Mouse (Mus musculus): ENCODE data around the gene Pkib. TPM values are rescaled to one million over a fixed set of nuclear protein-coding genes. Genes with fewer than 3 reads are reported as not detected.

Gene Pkib
- total and polyA plus RNA-seq, 3 experiments, result not detected

DNA sequence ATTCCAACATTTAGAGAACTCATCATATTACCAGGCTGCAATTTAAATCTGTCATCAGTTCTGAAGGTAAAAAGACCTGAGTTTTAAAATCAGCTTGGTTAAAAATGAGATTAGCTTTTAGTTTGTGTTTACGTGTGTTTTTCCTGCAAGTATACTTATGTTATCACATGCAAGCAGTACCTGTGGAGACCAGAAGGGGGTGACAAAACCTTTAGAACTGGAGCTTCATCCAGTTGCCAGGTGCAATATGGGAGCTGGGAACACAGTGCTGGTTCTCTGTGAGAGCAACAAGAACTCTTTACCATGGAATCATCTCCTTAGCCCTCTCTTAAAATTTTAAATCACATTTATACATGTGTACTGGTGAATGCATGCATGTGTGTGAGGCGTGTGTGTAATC lies 1.2 kb upstream of the Pkib start:
- Histone ChIP-seq H3K27me3 (ENCODE audit: control insufficient read depth in 1 of 2, insufficient read depth in 2 of 2, low read length in 2 of 2) (no peaks in the 10 kb centered on the region; a peak in 1 of 4 replicates), H3K4me3 (ENCODE audit: control insufficient read depth in 1 of 2, insufficient read depth in 1 of 2, low read depth in 2 of 2, low read length in 2 of 2) (no peak overlapping the region), H3K4me1 (ENCODE audit: control insufficient read depth in 1 of 2, insufficient read depth in 2 of 2, low read length in 2 of 2) (no peaks in the 10 kb centered on the region), H3K9me3 (replicated peaks; ENCODE audit: insufficient read depth, low read length) (no peaks in the 10 kb centered on the region), H3K79me2 (ENCODE audit: control insufficient read depth, insufficient read depth, low read length, poor library complexity) (no peaks in the 10 kb centered on the region), H3K9ac (ENCODE audit: control insufficient read depth, low read depth, low read length, poor library complexity, severe bottlenecking) (no peak overlapping the region), H3K36me3 (ENCODE audit: control insufficient read depth in 1 of 2, insufficient read depth in 2 of 2, low read length in 2 of 2) (no peaks in the 10 kb centered on the region), H3K27ac (ENCODE audit: control insufficient read depth, low read depth, low read length) (no peak overlapping the region)
- no peak for TF ChIP-seq MAFK (IDR thresholded peaks at IDR 0.05; ENCODE audit: borderline replicate concordance, low read depth, low read length)
- TF ChIP-seq HCFC1 (IDR thresholded peaks at IDR 0.05; ENCODE audit: low read depth, low read length), result no peak
- no peak for TF ChIP-seq SMC3 (IDR thresholded peaks at IDR 0.05; ENCODE audit: low read depth, low read length)
- TF ChIP-seq CTCF (IDR thresholded peaks at IDR 0.05 in 2 of 3, conservative IDR thresholded peaks at IDR 0.05 in 1 of 3; ENCODE audit: control insufficient read depth in 1 of 3, insufficient read depth in 1 of 3, low read depth in 2 of 3, low read length in 3 of 3, poor library complexity in 1 of 3, severe bottlenecking in 1 of 3), result peak in 2 of 3 experiments; percentile 7 to 10; a peak in 1 of 6 replicates
- TF ChIP-seq MYC (IDR thresholded peaks at IDR 0.05; ENCODE audit: low read depth, low read length), result no peak
- no peak for TF ChIP-seq BHLHE40 (IDR thresholded peaks at IDR 0.05; ENCODE audit: borderline replicate concordance, low read depth, low read length)
- TF ChIP-seq ZMIZ1 (IDR thresholded peaks at IDR 0.05; ENCODE audit: low read depth, low read length), result no peak
- DNase-seq (ENCODE audit: low read depth, low spot score), result peak; percentile 6

DNA sequence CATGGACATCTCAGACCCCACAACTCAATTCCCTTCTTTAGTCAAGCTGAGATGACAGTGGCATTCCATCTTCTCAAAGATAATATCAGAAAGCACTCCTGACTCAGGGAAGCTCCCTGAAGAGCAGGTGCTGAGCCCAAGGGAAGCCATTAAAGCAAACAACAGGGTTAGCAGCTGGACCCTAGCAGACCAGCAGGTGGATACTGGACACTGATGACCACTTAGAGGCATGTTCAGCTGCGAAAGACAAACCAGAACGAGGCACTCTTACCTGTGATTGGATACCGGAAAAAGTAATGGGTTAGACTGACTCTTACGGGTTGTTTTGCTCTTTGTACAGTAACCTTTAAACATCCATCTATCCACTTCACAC lies 1.1 kb downstream of the Pkib start:
- H3K4me1 ChIP-seq (ENCODE audit: control insufficient read depth in 1 of 2, insufficient read depth in 2 of 2, low read length in 2 of 2), result no peaks in the 10 kb centered on the region
- no peaks in the 10 kb centered on the region for H3K9me3 ChIP-seq (replicated peaks; ENCODE audit: insufficient read depth, low read length)
- H3K9ac ChIP-seq (ENCODE audit: control insufficient read depth, low read depth, low read length, poor library complexity, severe bottlenecking), result no peak overlapping the region
- H3K36me3 ChIP-seq (ENCODE audit: control insufficient read depth in 1 of 2, insufficient read depth in 2 of 2, low read length in 2 of 2), result no peaks in the 10 kb centered on the region
- H3K4me3 ChIP-seq (ENCODE audit: control insufficient read depth in 1 of 2, insufficient read depth in 1 of 2, low read depth in 2 of 2, low read length in 2 of 2), result no peak overlapping the region
- no peaks in the 10 kb centered on the region for H3K79me2 ChIP-seq (ENCODE audit: control insufficient read depth, insufficient read depth, low read length, poor library complexity)
- DNase-seq (ENCODE audit: low read depth, low spot score), result no peak
- no peak overlapping the region for H3K27ac ChIP-seq (ENCODE audit: control insufficient read depth, low read depth, low read length)
- no peaks in the 10 kb centered on the region; a peak in 1 of 4 replicates for H3K27me3 ChIP-seq (ENCODE audit: control insufficient read depth in 1 of 2, insufficient read depth in 2 of 2, low read length in 2 of 2)
- TF ChIP-seq MXI1 (IDR thresholded peaks at IDR 0.05; ENCODE audit: low read depth, low read length) (no peak), GABPA (IDR thresholded peaks at IDR 0.05; ENCODE audit: low read depth, low read length) (no peak), USF2 (IDR thresholded peaks at IDR 0.05; ENCODE audit: borderline replicate concordance in 1 of 2, insufficient read depth in 1 of 2, low read depth in 1 of 2, low read length in 2 of 2) (no peak), USF1 (IDR thresholded peaks at IDR 0.05; ENCODE audit: low read depth, low read length) (no peak)

DNA sequence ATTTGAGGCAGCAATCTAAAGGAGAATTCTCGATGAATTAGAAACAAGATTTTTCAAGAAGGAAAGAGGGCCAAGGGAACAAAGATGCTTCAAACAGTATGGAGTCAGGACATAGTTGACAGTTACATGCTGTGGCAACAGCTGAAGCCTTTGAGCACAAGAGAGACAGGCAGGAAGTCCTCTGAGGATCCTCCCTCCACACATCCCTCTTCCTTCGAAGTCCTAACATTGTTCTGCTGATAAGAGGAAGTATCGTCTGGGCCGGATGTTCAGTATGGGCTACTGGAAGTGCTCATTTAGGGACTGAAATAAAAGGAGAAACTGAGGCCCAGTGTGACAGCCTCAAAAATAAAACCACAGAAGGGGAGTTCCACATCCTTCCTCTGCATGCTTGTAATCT lies 5.2 kb downstream of the Pkib start:
- Histone ChIP-seq H3K36me3 (ENCODE audit: control insufficient read depth in 1 of 2, insufficient read depth in 2 of 2, low read length in 2 of 2) (no peaks in the 10 kb centered on the region), H3K4me3 (ENCODE audit: control insufficient read depth in 1 of 2, insufficient read depth in 1 of 2, low read depth in 2 of 2, low read length in 2 of 2) (no peak overlapping the region), H3K9me3 (replicated peaks; ENCODE audit: insufficient read depth, low read length) (no peaks in the 10 kb centered on the region), H3K9ac (ENCODE audit: control insufficient read depth, low read depth, low read length, poor library complexity, severe bottlenecking) (no peak overlapping the region), H3K79me2 (ENCODE audit: control insufficient read depth, insufficient read depth, low read length, poor library complexity) (no peaks in the 10 kb centered on the region), H3K4me1 (ENCODE audit: control insufficient read depth in 1 of 2, insufficient read depth in 2 of 2, low read length in 2 of 2) (no peaks in the 10 kb centered on the region), H3K27me3 (ENCODE audit: control insufficient read depth in 1 of 2, insufficient read depth in 2 of 2, low read length in 2 of 2) (no peaks in the 10 kb centered on the region; a peak in 1 of 4 replicates), H3K27ac (ENCODE audit: control insufficient read depth, low read depth, low read length) (no peak overlapping the region)
- no peak for TF ChIP-seq SMC3 (IDR thresholded peaks at IDR 0.05; ENCODE audit: low read depth, low read length)
- no peak for DNase-seq (ENCODE audit: low read depth, low spot score)

All from MEL (cell line).